Mouse (Mus musculus): ENCODE results near the gene Col4a1. TPM values are rescaled to one million over a fixed set of nuclear protein-coding genes. Genes with fewer than 3 reads are reported as not detected.

Gene Col4a1
- polyA plus RNA-seq, 1 experiment from 2014 or later, result 115 TPM

DNA sequence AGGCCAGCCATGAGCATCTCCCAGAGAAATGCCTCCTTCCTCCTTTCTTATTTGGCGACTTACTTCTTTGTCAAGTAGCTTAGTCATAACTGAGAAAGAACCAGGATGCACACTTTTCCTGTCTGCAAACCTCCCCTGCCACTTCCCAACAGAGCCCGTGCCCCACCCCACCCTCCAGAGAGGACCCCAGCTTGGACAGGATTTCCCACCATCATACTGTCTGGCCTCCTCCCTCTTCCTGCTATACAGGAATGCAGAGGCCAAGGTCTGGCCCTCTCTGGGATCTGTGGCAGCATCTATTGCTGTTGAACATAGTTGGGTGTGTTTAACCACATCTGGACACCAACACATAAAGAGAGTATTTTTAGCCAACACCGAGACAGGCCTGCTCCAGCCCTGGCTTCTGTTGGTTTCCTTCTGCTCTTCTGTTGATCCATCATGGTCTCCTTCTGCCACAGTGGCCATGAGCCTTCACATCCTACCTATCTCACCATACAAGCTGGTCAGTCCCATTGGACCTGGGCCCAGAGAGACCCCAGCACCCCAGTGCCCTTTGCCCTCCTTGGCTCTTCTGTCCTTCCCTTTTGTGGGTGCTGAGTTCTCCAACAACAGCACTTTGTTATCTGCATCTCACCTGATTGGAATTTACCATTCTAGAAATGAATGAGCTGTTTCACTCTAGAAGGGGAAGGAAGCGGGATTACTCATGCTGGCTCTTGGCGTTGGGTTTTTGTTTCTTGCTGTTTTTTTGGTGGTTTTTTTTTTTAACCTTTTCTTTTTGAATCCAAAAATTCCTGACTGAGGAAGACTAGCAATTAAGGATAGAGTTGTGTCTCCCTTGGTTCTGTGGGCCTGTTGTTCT lies 10.3 kb upstream of the Col4a1 start:
- 85% methylated on average over 5 of the region's 5 CpGs for WGBS
- H3K9me3 ChIP-seq (ENCODE audit: control insufficient read depth, low read length), result no peaks in the 10 kb centered on the region
- H3K27ac ChIP-seq (ENCODE audit: low read depth, low read length), result no peak overlapping the region
- H3K27me3 ChIP-seq (ENCODE audit: control insufficient read depth, insufficient read depth, low read length), result no peaks in the 10 kb centered on the region
- H3K9ac ChIP-seq (ENCODE audit: low read length), result no peak overlapping the region
- no peak overlapping the region for H3K4me3 ChIP-seq (ENCODE audit: low read depth, low read length)
- ATAC-seq (ENCODE audit: low FRiP score), result no peak
- no peaks in the 10 kb centered on the region for H3K4me1 ChIP-seq (ENCODE audit: control insufficient read depth, insufficient read depth, low read length)
- no peaks in the 10 kb centered on the region for H3K36me3 ChIP-seq (ENCODE audit: control insufficient read depth, insufficient read depth, low read length)
- no peak for DNase-seq (ENCODE audit: low spot score, missing footprints)
- H3K4me2 ChIP-seq, result no peak overlapping the region

DNA sequence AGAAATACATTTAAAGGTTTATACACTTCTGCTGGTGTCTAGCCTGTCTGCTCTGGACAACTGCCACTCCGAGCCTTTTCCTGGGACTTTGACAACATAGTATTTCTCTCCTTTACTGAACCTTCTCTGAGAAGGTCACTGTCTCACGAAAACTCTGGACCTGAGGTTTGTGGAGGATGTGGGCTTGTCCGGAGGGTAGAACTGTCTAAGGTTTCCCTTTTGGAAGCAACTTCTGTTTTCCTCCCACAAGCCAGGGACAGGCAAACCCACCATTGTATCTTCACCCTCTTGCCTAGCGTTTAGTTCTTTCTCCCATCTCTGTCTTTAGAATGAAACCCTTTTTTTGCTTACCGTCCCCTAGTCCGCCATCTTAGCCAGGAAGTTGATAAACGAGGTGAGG lies 9.2 kb upstream of the Col4a1 start:
- H3K4me1 ChIP-seq (ENCODE audit: control insufficient read depth, insufficient read depth, low read length), result no peaks in the 10 kb centered on the region
- no peak overlapping the region for H3K4me3 ChIP-seq (ENCODE audit: low read depth, low read length)
- H3K9me3 ChIP-seq (ENCODE audit: control insufficient read depth, low read length), result no peaks in the 10 kb centered on the region
- 87% methylated on average over 7 of the region's 7 CpGs for WGBS
- H3K36me3 ChIP-seq (ENCODE audit: control insufficient read depth, insufficient read depth, low read length), result no peaks in the 10 kb centered on the region
- DNase-seq (ENCODE audit: low spot score, missing footprints) (no peak), ATAC-seq (ENCODE audit: low FRiP score) (no peak)
- H3K27ac ChIP-seq (ENCODE audit: low read depth, low read length), result no peak overlapping the region
- H3K27me3 ChIP-seq (ENCODE audit: control insufficient read depth, insufficient read depth, low read length), result no peaks in the 10 kb centered on the region
- no peak overlapping the region for H3K4me2 ChIP-seq
- H3K9ac ChIP-seq (ENCODE audit: low read length), result no peak overlapping the region

DNA sequence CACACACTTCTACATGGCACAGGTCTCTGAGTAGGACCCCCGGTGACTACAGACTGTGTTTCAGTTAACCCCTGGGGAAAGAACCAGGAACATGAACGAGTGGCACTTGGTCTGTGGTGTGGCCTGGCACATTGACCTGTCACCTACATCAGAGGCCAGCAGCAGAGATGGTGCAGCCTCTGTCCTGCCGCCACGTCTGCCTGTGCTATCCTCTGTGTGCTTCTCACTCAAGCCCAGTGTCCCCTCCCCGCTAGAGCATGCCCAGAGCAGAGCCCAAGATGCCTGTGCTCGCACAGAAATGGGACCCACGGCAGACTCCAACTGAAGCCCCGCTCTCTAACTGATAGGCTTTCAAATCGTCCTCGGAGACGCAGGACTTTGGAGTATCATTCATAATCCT lies 6.8 kb upstream of the Col4a1 start:
- no peak for DNase-seq (ENCODE audit: low spot score, missing footprints)
- Histone ChIP-seq H3K27me3 (ENCODE audit: control insufficient read depth, insufficient read depth, low read length) (peaks cover 9% of the 10 kb centered on the region), H3K4me1 (ENCODE audit: control insufficient read depth, insufficient read depth, low read length) (no peaks in the 10 kb centered on the region), H3K36me3 (ENCODE audit: control insufficient read depth, insufficient read depth, low read length) (no peaks in the 10 kb centered on the region), H3K9me3 (ENCODE audit: control insufficient read depth, low read length) (no peaks in the 10 kb centered on the region), H3K9ac (ENCODE audit: low read length) (no peak overlapping the region), H3K4me3 (ENCODE audit: low read depth, low read length) (no peak overlapping the region), H3K27ac (ENCODE audit: low read depth, low read length) (no peak overlapping the region), H3K4me2 (no peak overlapping the region)
- no peak for ATAC-seq (ENCODE audit: low FRiP score)
- 88% methylated on average over 11 of the region's 11 CpGs for WGBS

DNA sequence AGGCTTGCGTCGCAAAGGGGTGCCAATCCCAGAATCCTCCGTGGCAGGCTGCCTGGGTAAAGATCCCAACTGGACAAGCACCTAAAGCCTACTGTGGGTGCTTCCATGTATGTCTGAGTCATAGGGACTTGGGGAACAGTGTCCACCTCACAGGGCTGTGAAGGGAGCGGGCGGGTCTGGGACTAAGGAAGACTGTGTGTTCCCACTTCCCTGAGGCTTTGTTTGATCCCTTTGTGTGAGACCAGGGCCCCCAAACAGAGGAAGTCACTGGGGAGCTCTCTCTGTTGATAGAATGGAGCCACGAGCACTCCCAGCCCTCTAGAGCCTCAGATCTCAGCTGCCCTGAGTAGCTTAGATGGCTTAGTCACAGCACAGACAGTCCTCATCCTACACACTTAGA lies 3.5 kb upstream of the Col4a1 start:
- Histone ChIP-seq H3K27ac (ENCODE audit: low read depth, low read length) (no peak overlapping the region), H3K36me3 (ENCODE audit: control insufficient read depth, insufficient read depth, low read length) (no peaks in the 10 kb centered on the region), H3K4me2 (no peak overlapping the region), H3K9me3 (ENCODE audit: control insufficient read depth, low read length) (no peaks in the 10 kb centered on the region), H3K27me3 (ENCODE audit: control insufficient read depth, insufficient read depth, low read length) (peaks cover 42% of the 10 kb centered on the region), H3K4me3 (ENCODE audit: low read depth, low read length) (no peak overlapping the region), H3K9ac (ENCODE audit: low read length) (no peak overlapping the region), H3K4me1 (ENCODE audit: control insufficient read depth, insufficient read depth, low read length) (peaks cover 17% of the 10 kb centered on the region)
- WGBS, result 67% methylated on average over 6 of the region's 6 CpGs
- DNase-seq (ENCODE audit: low spot score, missing footprints) (no peak), ATAC-seq (ENCODE audit: low FRiP score) (no peak)

DNA sequence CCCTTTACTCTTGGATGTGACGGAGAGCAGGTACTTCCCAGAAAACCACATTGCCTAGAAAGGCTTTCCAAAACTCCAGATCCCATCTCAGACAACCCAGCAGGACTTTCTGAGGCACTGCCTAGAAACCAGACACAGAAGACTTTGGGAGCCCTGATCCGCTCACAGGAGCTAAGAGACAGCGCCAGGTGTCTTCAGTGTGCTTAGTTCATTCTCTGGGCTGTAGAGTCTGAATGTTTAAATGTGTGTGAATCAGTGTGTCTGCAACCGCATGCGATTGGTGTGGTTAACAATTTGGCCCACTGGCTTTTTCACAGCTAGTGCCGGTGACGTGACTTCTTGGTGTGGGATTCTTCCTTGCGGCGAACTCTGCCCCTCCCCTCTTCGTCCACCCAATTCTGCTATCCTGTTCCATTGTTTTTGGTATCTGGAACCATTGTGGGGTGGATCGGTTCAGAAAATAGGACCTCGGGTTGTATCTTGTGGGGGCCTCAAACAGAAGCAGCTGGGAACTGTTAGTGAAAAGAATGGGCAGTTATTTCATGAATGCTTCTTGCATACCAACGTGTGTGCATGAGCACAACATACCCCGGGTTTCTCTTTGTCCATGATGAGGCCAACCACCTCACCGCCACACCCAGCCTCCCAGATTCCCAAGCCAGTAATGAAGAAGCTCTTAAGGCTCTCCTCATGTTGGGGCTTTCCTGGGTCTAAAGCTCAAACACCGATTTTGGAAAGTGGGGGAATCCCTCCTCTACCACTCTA lies 2.7 kb upstream of the Col4a1 start:
- no peak overlapping the region for H3K27ac ChIP-seq (ENCODE audit: low read depth, low read length)
- no peaks in the 10 kb centered on the region for H3K36me3 ChIP-seq (ENCODE audit: control insufficient read depth, insufficient read depth, low read length)
- ATAC-seq (ENCODE audit: low FRiP score), result no peak
- H3K9me3 ChIP-seq (ENCODE audit: control insufficient read depth, low read length), result no peaks in the 10 kb centered on the region
- H3K4me3 ChIP-seq (ENCODE audit: low read depth, low read length), result no peak overlapping the region
- peaks cover 49% of the 10 kb centered on the region for H3K27me3 ChIP-seq (ENCODE audit: control insufficient read depth, insufficient read depth, low read length)
- peaks cover 17% of the 10 kb centered on the region for H3K4me1 ChIP-seq (ENCODE audit: control insufficient read depth, insufficient read depth, low read length)
- WGBS, result 80% methylated on average over 16 of the region's 16 CpGs
- no peak overlapping the region for H3K4me2 ChIP-seq
- DNase-seq (ENCODE audit: low spot score, missing footprints), result no peak
- no peak overlapping the region for H3K9ac ChIP-seq (ENCODE audit: low read length)

DNA sequence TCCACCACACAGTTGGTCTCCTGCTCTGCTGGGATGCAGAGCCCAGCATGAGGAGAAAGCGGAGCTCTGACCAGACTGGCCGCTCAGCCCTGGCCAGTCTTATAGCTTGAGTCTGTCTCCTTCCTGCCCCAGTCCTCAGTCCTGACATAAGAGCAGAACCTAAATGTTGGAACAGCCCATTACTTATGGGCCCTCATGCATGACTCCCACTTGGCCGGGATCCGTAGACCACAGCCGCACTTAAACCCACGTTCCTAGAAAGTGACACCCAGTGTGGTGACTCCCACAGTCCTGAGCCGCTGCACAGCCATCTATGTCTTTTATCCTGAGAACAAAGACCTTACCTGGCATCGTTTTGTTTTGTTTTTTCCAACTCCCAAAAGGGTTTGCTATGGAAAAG lies 2.0 kb upstream of the Col4a1 start:
- Histone ChIP-seq H3K4me1 (ENCODE audit: control insufficient read depth, insufficient read depth, low read length) (peaks cover 17% of the 10 kb centered on the region), H3K36me3 (ENCODE audit: control insufficient read depth, insufficient read depth, low read length) (no peaks in the 10 kb centered on the region), H3K9me3 (ENCODE audit: control insufficient read depth, low read length) (no peaks in the 10 kb centered on the region), H3K9ac (ENCODE audit: low read length) (no peak overlapping the region), H3K27ac (ENCODE audit: low read depth, low read length) (no peak overlapping the region), H3K4me2 (no peak overlapping the region), H3K4me3 (ENCODE audit: low read depth, low read length) (no peak overlapping the region), H3K27me3 (ENCODE audit: control insufficient read depth, insufficient read depth, low read length) (peaks cover 57% of the 10 kb centered on the region)
- ATAC-seq (ENCODE audit: low FRiP score), result no peak
- DNase-seq (ENCODE audit: low spot score, missing footprints), result no peak
- 76% methylated on average over 8 of the region's 8 CpGs for WGBS

DNA sequence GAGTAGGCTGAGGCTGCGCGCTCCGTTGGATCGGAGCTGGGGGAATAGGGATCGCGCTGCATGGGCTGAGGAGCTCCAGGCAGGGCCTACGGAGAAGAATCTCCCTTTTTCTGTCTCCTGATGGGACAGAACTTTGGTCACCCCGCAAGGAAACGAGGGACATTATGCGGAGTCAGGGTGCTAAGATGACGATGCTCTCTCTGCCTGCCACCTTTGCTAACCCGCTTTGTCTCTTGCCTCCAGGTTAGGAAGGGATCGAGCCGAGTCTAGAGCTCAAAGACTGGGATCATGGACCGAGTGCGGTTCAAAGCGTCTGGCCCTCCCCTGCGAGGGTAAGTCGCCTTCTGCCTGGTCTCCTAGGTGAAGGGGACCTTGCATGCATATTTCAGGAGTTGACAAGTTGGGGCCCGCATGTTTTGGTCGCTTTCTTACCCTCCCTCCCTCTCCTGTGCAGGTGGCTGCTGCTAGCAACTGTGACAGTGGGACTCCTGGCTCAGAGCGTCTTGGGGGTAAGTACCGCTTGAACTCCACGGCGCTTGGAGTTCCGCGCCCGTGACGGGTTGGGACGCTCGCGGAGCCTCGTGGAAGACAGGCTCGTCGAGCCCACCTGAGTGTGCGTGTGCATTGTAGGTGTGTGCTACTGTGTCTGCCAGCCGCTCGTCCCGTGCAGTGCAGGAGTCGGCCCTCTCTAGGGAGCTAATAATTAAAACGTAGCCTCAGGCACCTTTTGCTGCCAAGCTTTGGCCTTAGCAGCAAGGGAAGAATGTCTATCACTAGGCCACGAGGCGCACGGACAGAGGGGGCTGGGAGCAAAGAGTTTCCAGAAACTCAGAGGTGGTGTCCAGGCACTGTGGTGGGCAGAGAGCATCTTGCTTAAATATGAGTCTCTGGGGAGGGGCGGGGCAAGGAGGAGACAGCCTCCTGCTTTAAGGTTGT lies 818 bp upstream of the Col4a1 start:
- H3K27me3 ChIP-seq (ENCODE audit: control insufficient read depth, insufficient read depth, low read length), result peaks cover 59% of the 10 kb centered on the region
- 0 out of 2 replicates have a peak, but pooled peaks have one; percentile 31 for ATAC-seq (ENCODE audit: low FRiP score)
- H3K4me1 ChIP-seq (ENCODE audit: control insufficient read depth, insufficient read depth, low read length), result peaks cover 23% of the 10 kb centered on the region
- DNase-seq (ENCODE audit: low spot score, missing footprints), result peak; percentile 95
- H3K27ac ChIP-seq (ENCODE audit: low read depth, low read length), result no peak overlapping the region
- WGBS, result 2% methylated on average over 45 of the region's 45 CpGs
- H3K4me2 ChIP-seq, result peak overlapping the region; percentile 95
- no peaks in the 10 kb centered on the region for H3K36me3 ChIP-seq (ENCODE audit: control insufficient read depth, insufficient read depth, low read length)
- no peaks in the 10 kb centered on the region for H3K9me3 ChIP-seq (ENCODE audit: control insufficient read depth, low read length)
- peak overlapping the region; percentile 57 for H3K4me3 ChIP-seq (ENCODE audit: low read depth, low read length)
- H3K9ac ChIP-seq (ENCODE audit: low read length), result peak overlapping the region; percentile 58

DNA sequence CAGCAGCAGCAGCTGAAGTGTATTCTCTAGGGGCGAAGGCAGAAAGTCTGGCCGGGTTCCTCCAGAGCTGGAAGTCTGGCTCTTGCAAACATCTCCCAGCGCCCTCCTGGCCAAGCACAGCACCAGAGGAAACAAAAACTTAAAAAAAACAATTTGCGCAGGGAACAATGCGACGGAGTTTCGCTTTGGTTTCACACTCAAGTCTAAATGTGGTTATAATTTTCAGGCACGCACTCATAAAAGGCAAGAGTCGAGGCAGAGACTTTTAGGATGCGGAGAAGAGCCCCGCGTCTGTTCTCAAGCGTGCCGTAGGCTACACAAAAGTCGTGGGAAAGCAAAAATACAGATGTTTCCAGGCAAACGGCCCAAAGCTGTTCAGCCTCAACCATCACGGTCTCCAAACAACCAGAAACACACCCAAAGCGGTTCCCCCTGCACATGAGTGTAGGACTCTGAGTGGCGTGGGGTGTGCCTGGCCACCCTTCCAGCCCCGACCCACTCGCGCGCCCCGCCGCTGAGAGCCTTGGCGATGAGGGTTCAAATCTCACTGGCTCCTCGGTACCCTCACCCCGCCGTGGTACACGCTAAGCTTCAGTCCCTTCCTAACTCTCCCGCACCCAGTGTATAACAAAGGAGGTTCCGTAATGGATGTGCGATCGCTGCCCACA lies 811 bp downstream of the Col4a1 start:
- peak; percentile 42; the same call in 1 of the 2 replicates for ATAC-seq (ENCODE audit: low FRiP score)
- H3K36me3 ChIP-seq (ENCODE audit: control insufficient read depth, insufficient read depth, low read length), result no peaks in the 10 kb centered on the region
- peaks cover 26% of the 10 kb centered on the region for H3K4me1 ChIP-seq (ENCODE audit: control insufficient read depth, insufficient read depth, low read length)
- H3K4me3 ChIP-seq (ENCODE audit: low read depth, low read length), result peak overlapping the region; percentile 57
- no peak overlapping the region; the same call in 1 of the 2 replicates for H3K27ac ChIP-seq (ENCODE audit: low read depth, low read length)
- 2% methylated on average over 34 of the region's 34 CpGs for WGBS
- H3K9me3 ChIP-seq (ENCODE audit: control insufficient read depth, low read length), result no peaks in the 10 kb centered on the region
- H3K27me3 ChIP-seq (ENCODE audit: control insufficient read depth, insufficient read depth, low read length), result peaks cover 62% of the 10 kb centered on the region
- peak overlapping the region; percentile 95 for H3K4me2 ChIP-seq
- peak overlapping the region; percentile 58 for H3K9ac ChIP-seq (ENCODE audit: low read length)
- peak; percentile 96 for DNase-seq (ENCODE audit: low spot score, missing footprints)

All from midbrain, embryonic 11.5 days (tissue).